Mouse (Mus musculus) neural tube, embryonic 14.5 days (tissue): ENCODE results near the gene Nkx2-5. TPM values are rescaled to one million over a fixed set of nuclear protein-coding genes. Genes with fewer than 3 reads are reported as not detected.

Experiments
- ATAC-seq: fragments of 200-750 bp; cut with Nextera tagmentation; 2 replicates; pipeline ENCODE4 v1.8.0; 2017; ENCODE audit warnings: low read depth, mild to moderate bottlenecking, moderate TSS enrichment, moderate library complexity
- H3K27ac ChIP-seq: fragments of 300-500 bp; sonication (generic); 2 replicates; pipeline ENCODE4 v1.5.1; 2014; ENCODE audit warnings: low read depth, mild to moderate bottlenecking, control low read depth, low read length, moderate library complexity, mixed read lengths
- H3K27me3 ChIP-seq: fragments of 300-500 bp; sonication (generic); 2 replicates; pipeline ENCODE4 v1.6.1; 2014; ENCODE audit warnings: low read length; ENCODE audit not compliant: control insufficient read depth, insufficient read depth
- H3K36me3 ChIP-seq: fragments of 300-500 bp; sonication (generic); 2 replicates; pipeline ENCODE4 v1.6.1; 2014; ENCODE audit warnings: low read length, mixed read lengths; ENCODE audit not compliant: control insufficient read depth, insufficient read depth
- H3K4me1 ChIP-seq: fragments of 300-500 bp; sonication (generic); 2 replicates; pipeline ENCODE4 v1.6.1; 2014; ENCODE audit warnings: low read length; ENCODE audit not compliant: control insufficient read depth, insufficient read depth
- H3K4me2 ChIP-seq: fragments of 300-500 bp; sonication (generic); 2 replicates; pipeline ENCODE4 v1.6.1; 2014; ENCODE audit warnings: mild to moderate bottlenecking, low read depth, low read length, control low read depth
- H3K4me3 ChIP-seq: fragments of 300-500 bp; sonication (generic); 2 replicates; pipeline ENCODE4 v1.5.1; 2014; ENCODE audit warnings: low read depth, low read length, control low read depth, mixed read lengths
- H3K9ac ChIP-seq: fragments of 300-500 bp; sonication (generic); replicated peaks from 2 replicates; pipeline ENCODE4 v1.6.1; 2014; ENCODE audit warnings: low read depth, mild to moderate bottlenecking, control low read depth, low read length, mixed read lengths
- H3K9me3 ChIP-seq: fragments of 300-500 bp; sonication (generic); 2 replicates; pipeline ENCODE4 v1.6.1; 2016; ENCODE audit warnings: low read length; ENCODE audit not compliant: control insufficient read depth
- whole genome bisulfite sequencing: fragments of 180-500 bp; shearing (Covaris S2); extraction: QIAGEN DNeasy Blood & Tissue Kit; methylation state at CpG from one replicate; pipeline ENCODE4 v1.1.7; 2014; 5-methylcytosine and 5-hydroxymethylcytosine counted together
- polyA plus RNA-seq: library from polyadenylated mRNA; unstranded; fragments of >200 nt; fragmentation: Nextera tagmentation; extraction: Ambion mirVana; gene quantifications from 2 replicates; pipeline ENCODE4 v1.2.1, GENCODE M21; 2014

Nkx2-5 gene
- polyA plus RNA-seq, 1 experiment from 2014 or later: not detected

DNA sequence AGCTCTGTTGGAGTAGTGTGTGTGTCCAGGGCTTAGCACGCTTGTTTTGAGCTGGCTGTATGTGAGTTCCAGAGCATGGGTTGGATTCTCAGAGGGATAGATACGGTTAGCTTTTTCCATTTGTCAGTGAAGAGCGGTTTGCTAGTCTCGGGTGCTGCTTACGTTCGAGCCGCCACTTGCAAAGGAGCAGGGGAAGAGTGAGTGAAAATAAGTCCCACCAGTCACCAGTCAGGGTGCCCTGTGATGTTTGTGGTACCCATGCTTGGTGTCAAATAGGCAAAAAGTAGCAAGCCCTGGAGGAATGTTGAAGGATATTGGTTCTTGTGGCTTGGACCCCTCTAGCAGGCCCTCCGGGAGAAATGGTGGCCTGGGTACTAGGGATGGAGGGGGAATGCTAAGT is 55.8 kb downstream of the Nkx2-5 start:
- no peak for ATAC-seq
- H3K9me3 ChIP-seq: no peaks in the 10 kb centered on the region
- no peak overlapping the region for H3K4me2 ChIP-seq
- H3K4me1 ChIP-seq: no peaks in the 10 kb centered on the region
- no peak overlapping the region for H3K4me3 ChIP-seq
- peaks cover 44% of the 10 kb centered on the region for H3K36me3 ChIP-seq
- WGBS: 93% methylated on average over 8 of the region's 8 CpGs
- no peak overlapping the region for H3K27ac ChIP-seq
- H3K27me3 ChIP-seq: no peaks in the 10 kb centered on the region
- no peak overlapping the region for H3K9ac ChIP-seq

Other genes starting within 250 kb of the Nkx2-5 start
- 76.5 and 85.8 TPM in 2 replicates for gene Atp6v0e, start 181.8 kb downstream of the Nkx2-5 start, polyA plus RNA-seq
- 9.1 and 15.1 TPM in 2 replicates for gene Crebrf, start 129.4 kb downstream of the Nkx2-5 start, polyA plus RNA-seq
- 47.7 and 54.2 TPM in 2 replicates for gene Bnip1, start 63.9 kb downstream of the Nkx2-5 start, polyA plus RNA-seq
- gene Kifc5b, start 72.1 kb upstream of the Nkx2-5 start, polyA plus RNA-seq: 2.4 and 2.8 TPM in 2 replicates
- gene Phf1, start 88.0 kb upstream of the Nkx2-5 start, polyA plus RNA-seq: 18.8 and 23.8 TPM in 2 replicates
- 112 and 127 TPM in 2 replicates for gene Cuta, start 94.6 kb upstream of the Nkx2-5 start, polyA plus RNA-seq
- 5.2 and 7.4 TPM in 2 replicates for gene Syngap1, start 96.2 kb upstream of the Nkx2-5 start, polyA plus RNA-seq
- 10.8 and 11.4 TPM in 2 replicates for gene Zbtb9, start 128.2 kb upstream of the Nkx2-5 start, polyA plus RNA-seq
- gene Bak1, start 184.0 kb upstream of the Nkx2-5 start, polyA plus RNA-seq: 4.6 and 5.3 TPM in 2 replicates
- 0.50 and 1.8 TPM in 2 replicates for gene Itpr3, start 212.3 kb upstream of the Nkx2-5 start, polyA plus RNA-seq